Mouse (Mus musculus): Measurements from ENCODE around the gene Top2a.

- TF ChIP-seq CTCF (conservative IDR thresholded peaks at IDR 0.05 in 1 of 2, IDR thresholded peaks at IDR 0.05 in 1 of 2; ENCODE audit: low read depth in 2 of 2, low read length in 2 of 2): no peak
- TF ChIP-seq POLR2A (IDR thresholded peaks at IDR 0.05; ENCODE audit: low read depth, low read length): no peak
- TF ChIP-seq USF1 (IDR thresholded peaks at IDR 0.05; ENCODE audit: low read depth, low read length): no peak
- no peak for TF ChIP-seq MAFK (IDR thresholded peaks at IDR 0.05; ENCODE audit: insufficient replicate concordance, low read length)
- no peak for TF ChIP-seq UBTF (IDR thresholded peaks at IDR 0.05; ENCODE audit: low read depth, low read length)
- TF ChIP-seq EP300 (IDR thresholded peaks at IDR 0.05; ENCODE audit: low read length): no peak
- TF ChIP-seq CHD2 (IDR thresholded peaks at IDR 0.05; ENCODE audit: low read length): no peak
- TF ChIP-seq ZC3H11A (IDR thresholded peaks at IDR 0.05; ENCODE audit: low read depth, low read length): no peak
- no peak for TF ChIP-seq ETS1 (conservative IDR thresholded peaks at IDR 0.05; ENCODE audit: low read depth, low read length)
- TF ChIP-seq NELFE (IDR thresholded peaks at IDR 0.05; ENCODE audit: low read depth, low read length): no peak
- no peak for TF ChIP-seq PAX5 (IDR thresholded peaks at IDR 0.05; ENCODE audit: low read length)
- no peak for TF ChIP-seq TCF12 (IDR thresholded peaks at IDR 0.05; ENCODE audit: low read depth, low read length)
Measured at GRCm38 (mm10) chr11:99022384-99022933, 1.5 kb downstream of the Top2a start.

Data from CH12.LX (cell line).